8 mouse cellular contexts compared by ENCODE assay signal in genomic region chr4:125300503-125301457, GRCm38 (mm10).
DNase-seq lines count a peak whose midpoint lies in the region; ATAC-seq lines count a peak whose summit lies in the region.

No protein-coding gene starts in this region.

- H3K36me3 ChIP-seq in midbrain, embryonic 12.5 days, result no peaks in the 10 kb centered on the region

- H3K27ac ChIP-seq in midbrain, embryonic 12.5 days (replicated peaks), result no peak overlapping the region; the same call in 1 of the 2 replicates

- no peak overlapping the region for H3K4me3 ChIP-seq in midbrain, embryonic 12.5 days

- no peak overlapping the region for H3K9ac ChIP-seq in midbrain, embryonic 12.5 days (replicated peaks)

- intact Hi-C loops in left cerebral cortex, postnatal 4 days (cut with DNase I), result no loop called here

- H3K4me2 ChIP-seq in midbrain, embryonic 12.5 days (replicated peaks), result peak overlapping the region; percentile 28

- 22% methylated on average over 33 of the region's 33 CpGs for WGBS in midbrain, embryonic 12.5 days

- no peaks in the 10 kb centered on the region for H3K4me1 ChIP-seq in midbrain, embryonic 12.5 days

- peaks cover 23% of the 10 kb centered on the region for H3K27me3 ChIP-seq in midbrain, embryonic 12.5 days

- H3K9me3 ChIP-seq in midbrain, embryonic 12.5 days, result no peaks in the 10 kb centered on the region

- ATAC-seq in midbrain, embryonic 12.5 days (ENCODE audit: low FRiP score, low read depth), result no peak

- peak; percentile 72 for DNase-seq in left cerebral cortex, postnatal 4 days
- DNase-seq in left cerebral cortex, adult 11 months (ENCODE audit: low spot score), result no peak
- peak; percentile 86 for DNase-seq in adrenal gland, postnatal 14 days
- peak; percentile 79 for DNase-seq in gastrocnemius, postnatal 10 days
- DNase-seq in kidney, postnatal 10 days, result peak; percentile 94
- DNase-seq in thymus, postnatal 36 days, result peak; percentile 12 to 22
- no peak for DNase-seq in natural killer cell, adult 2 months (ENCODE audit: low spot score in 2 of 2)

Comparison
In these comparisons a context has a peak if more than half of its experiments do, and no peak if none do; other contexts are left out.
1. DNase-seq: peak in left cerebral cortex, postnatal 4 days (single experiment), adrenal gland, postnatal 14 days (single experiment), gastrocnemius, postnatal 10 days (single experiment), kidney, postnatal 10 days (single experiment) and thymus, postnatal 36 days (2 of 2); none in left cerebral cortex, adult 11 months (single experiment) and natural killer cell, adult 2 months (0 of 2).